Mouse (Mus musculus) liver, embryonic 13.5 days (tissue): ENCODE data around the gene Ace2. TPM values are rescaled to one million over a fixed set of nuclear protein-coding genes. Genes with fewer than 3 reads are reported as not detected.

Experiments used
- ATAC-seq: fragments of 200-750 bp; cut with Nextera tagmentation; 2 replicates; pipeline ENCODE4 v1.8.0; 2017; ENCODE audit warnings: low read depth, mild to moderate bottlenecking, moderate number of reproducible peaks, moderate library complexity
- DNase-seq: peaks from one replicate; pipeline ENCODE4 v3.0.0; 2022
- H3K27ac ChIP-seq: fragments of 300-500 bp; sonication (generic); 2 replicates; pipeline ENCODE4 v1.5.1; 2015; ENCODE audit warnings: moderate library complexity, mild to moderate bottlenecking, inconsistent platforms
- H3K27me3 ChIP-seq: fragments of 300-500 bp; sonication (generic); 2 replicates; pipeline ENCODE4 v1.6.1; 2015; ENCODE audit warnings: mild to moderate bottlenecking, inconsistent platforms
- H3K36me3 ChIP-seq: fragments of 300-500 bp; sonication (generic); 2 replicates; pipeline ENCODE4 v1.6.1; 2015; ENCODE audit warnings: mild to moderate bottlenecking, inconsistent platforms
- H3K4me1 ChIP-seq: fragments of 300-500 bp; sonication (generic); replicated peaks from 2 replicates; pipeline ENCODE4 v1.6.1; 2015; ENCODE audit warnings: inconsistent platforms
- H3K4me2 ChIP-seq: fragments of 300-500 bp; sonication (generic); 2 replicates; pipeline ENCODE4 v1.6.1; 2015; ENCODE audit warnings: inconsistent platforms, mild to moderate bottlenecking, moderate library complexity
- H3K4me3 ChIP-seq: fragments of 300-500 bp; sonication (generic); replicated peaks from 2 replicates; pipeline ENCODE4 v1.5.1; 2015; ENCODE audit warnings: mild to moderate bottlenecking, inconsistent platforms
- H3K9ac ChIP-seq: fragments of 300-500 bp; sonication (generic); 2 replicates; pipeline ENCODE4 v1.6.1; 2015; ENCODE audit warnings: mild to moderate bottlenecking, inconsistent platforms
- H3K9me3 ChIP-seq: fragments of 300-500 bp; sonication (generic); replicated peaks from 2 replicates; pipeline ENCODE4 v1.6.1; 2016; ENCODE audit warnings: inconsistent platforms
- WGBS: fragments of 180-500 bp; shearing (Covaris S2); methylation state at CpG from one replicate; pipeline ENCODE4 v1.1.7; 2015; ENCODE audit not compliant: insufficient replicate concordance; 5-methylcytosine and 5-hydroxymethylcytosine counted together
- polyA plus RNA-seq: library from polyadenylated mRNA; unstranded; fragments of >200 nt; fragmentation: Nextera tagmentation; extraction: Ambion mirVana; gene quantifications from 2 replicates; pipeline ENCODE4 v1.2.1, GENCODE M21; 2015

Gene Ace2
- 0.03 TPM in 1 of 2 replicates, not detected in the other for polyA plus RNA-seq

DNA sequence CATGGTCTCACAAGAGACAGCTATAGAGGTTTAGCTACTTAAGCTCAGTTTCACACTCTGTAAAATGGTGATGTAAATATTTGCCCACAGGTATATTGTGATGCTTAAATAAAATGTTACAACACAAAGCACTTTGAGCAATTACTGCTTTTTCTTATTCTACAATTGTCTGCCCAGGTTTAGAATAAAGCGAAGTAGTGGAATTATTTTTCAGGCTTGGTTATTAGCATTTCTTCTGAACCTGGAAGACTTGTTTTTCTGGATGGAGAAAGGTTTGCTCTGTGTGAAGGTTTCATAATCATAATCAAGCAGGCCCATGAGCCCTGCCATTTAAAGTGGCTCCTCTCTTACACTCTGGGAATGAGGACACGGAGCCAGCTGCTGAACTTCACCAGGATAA, at the start of gene Ace2:
TSS of gene Ace2 (plus strand) at position 301 of the 400 bp plus-strand sequence.
- no peaks in the 10 kb centered on the region for H3K36me3 ChIP-seq
- no peak for DNase-seq
- peaks cover 8% of the 10 kb centered on the region; the same call in 1 of the 2 replicates for H3K27me3 ChIP-seq
- H3K4me1 ChIP-seq, result no peaks in the 10 kb centered on the region
- H3K4me2 ChIP-seq, result no peak within 1 kb of the TSS
- 76% methylated on average over 2 of the region's 2 CpGs for WGBS
- no peak for ATAC-seq
- H3K4me3 ChIP-seq, result no peak within 1 kb of the TSS
- no peak within 1 kb of the TSS for H3K27ac ChIP-seq
- H3K9me3 ChIP-seq, result no peaks in the 10 kb centered on the region
- H3K9ac ChIP-seq, result no peak within 1 kb of the TSS

DNA sequence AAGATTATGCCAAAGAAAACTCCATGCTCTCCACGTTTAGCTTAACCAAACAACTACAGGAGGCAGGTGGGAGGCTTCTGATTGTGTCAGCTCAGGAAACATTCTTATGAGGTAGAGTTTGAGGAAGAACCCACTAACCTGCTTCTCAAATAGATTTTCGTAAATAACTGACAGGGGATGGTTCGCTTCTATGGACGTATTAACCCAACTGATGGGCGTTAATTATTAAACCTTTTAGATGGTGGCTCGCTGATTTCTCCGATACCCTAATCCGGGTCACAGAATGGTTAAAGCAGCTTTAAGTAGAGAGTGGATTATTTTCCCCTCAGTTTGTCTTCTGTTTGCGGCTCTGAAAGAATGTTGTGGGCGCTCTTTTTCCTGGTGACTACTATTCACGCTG, 49.2 kb upstream of the Ace2 start:
- H3K9ac ChIP-seq, result no peak overlapping the region
- H3K4me2 ChIP-seq, result no peak overlapping the region
- no peaks in the 10 kb centered on the region for H3K9me3 ChIP-seq
- H3K36me3 ChIP-seq, result no peaks in the 10 kb centered on the region
- H3K27me3 ChIP-seq, result no peaks in the 10 kb centered on the region
- no peak overlapping the region for H3K4me3 ChIP-seq
- peaks cover 45% of the 10 kb centered on the region for H3K4me1 ChIP-seq
- no peak for ATAC-seq
- DNase-seq, result no peak
- 80% methylated on average over 11 of the region's 11 CpGs for WGBS
- no peak overlapping the region for H3K27ac ChIP-seq

DNA sequence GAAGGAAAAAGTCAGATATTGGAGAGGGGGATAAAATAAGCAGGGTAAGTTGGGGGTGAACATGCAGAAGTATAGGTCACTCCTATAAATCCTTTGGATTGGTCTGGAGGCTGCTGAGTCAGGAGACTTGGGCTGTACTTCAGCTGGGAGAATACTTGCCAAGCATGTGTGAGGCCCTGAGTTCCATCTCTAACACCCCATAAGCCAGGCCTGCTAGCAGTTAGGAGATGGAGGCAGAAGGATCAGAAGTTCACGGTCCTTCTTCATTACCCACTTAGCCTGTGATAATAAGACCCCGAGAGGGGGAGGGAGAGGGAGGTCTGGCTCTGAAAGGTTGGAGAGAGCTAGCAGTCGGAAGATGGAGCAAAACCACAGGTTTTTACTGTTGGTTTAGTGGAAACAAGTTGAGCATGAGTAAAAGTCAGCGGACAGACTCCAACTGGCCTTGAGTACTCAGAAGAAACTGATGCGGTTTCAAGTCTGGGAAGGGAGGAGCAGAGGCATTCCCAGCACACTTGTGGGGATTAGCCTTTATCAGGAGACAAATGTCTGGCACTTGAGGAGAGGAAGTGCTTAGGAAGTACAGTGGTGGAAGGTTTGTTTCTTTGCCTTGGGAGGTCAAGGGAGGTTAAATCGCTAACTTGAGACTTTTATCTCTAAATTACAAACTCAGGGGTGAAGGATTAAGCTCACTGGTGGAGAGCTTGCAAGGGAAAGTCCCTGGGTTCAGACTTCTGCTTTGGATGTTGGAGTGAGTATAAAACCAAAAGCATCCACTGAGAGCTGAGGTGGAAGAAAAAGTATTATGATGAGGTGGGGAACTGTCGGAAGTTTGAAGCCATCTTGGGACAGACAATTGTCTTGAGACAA, 46.6 kb upstream of the Ace2 start:
- Histone ChIP-seq H3K36me3 (no peaks in the 10 kb centered on the region), H3K4me3 (no peak overlapping the region), H3K9me3 (no peaks in the 10 kb centered on the region), H3K27ac (peak overlapping the region; percentile 43), H3K4me1 (peaks cover 43% of the 10 kb centered on the region), H3K27me3 (no peaks in the 10 kb centered on the region), H3K9ac (no peak overlapping the region), H3K4me2 (no peak overlapping the region)
- ATAC-seq (peak; percentile 9; the same call in 1 of the 2 replicates), DNase-seq (no peak)
- WGBS, result 32% methylated on average over 7 of the region's 7 CpGs

DNA sequence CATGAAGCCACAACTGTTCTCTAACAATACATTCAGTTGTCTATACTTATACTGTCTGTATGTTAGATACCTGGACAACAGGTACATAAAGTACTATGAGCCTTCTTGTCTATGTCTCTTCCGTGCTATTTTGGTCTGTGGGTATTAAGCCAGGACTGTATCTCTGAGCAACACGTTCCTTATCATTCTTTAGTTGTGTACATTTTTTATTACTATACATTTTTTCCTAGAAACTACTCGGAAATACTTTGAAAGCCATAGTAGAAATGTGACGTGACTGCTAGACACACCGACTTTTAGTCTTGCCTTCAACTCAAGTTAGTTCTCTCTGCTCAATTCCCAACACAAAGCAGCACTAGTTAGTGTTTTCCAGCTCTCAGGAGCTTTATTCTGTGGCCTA, 45.7 kb upstream of the Ace2 start:
- peak; percentile 74 for ATAC-seq
- H3K4me3 ChIP-seq, result no peak overlapping the region
- no peaks in the 10 kb centered on the region for H3K36me3 ChIP-seq
- H3K27me3 ChIP-seq, result no peaks in the 10 kb centered on the region
- peak overlapping the region; percentile 19; the same call in 1 of the 2 replicates for H3K4me2 ChIP-seq
- H3K27ac ChIP-seq, result peak overlapping the region; percentile 64
- peaks cover 40% of the 10 kb centered on the region for H3K4me1 ChIP-seq
- no peaks in the 10 kb centered on the region for H3K9me3 ChIP-seq
- no peak for DNase-seq
- H3K9ac ChIP-seq, result no peak overlapping the region
- WGBS, result 30% methylated on average over 5 of the region's 5 CpGs

DNA sequence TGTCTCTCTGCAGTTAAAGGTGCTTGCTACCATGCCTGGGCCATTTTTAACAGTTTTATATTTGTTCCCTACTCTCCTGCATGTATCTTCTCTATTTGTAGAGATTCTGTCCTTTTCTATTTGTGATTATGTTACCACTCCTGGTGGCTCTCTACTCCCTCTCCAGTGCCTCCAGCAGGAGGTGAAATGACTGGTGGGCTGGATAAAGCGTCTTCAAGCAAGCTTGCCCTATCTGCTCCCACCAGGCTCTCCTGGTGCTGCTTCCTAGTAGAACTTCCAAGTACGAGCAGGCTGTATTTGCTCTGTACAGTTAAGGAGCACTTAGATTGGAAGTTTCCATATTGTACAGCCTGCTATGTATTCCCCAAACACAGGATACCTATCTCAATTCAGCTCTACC, 43.3 kb upstream of the Ace2 start:
- WGBS, result 38% methylated on average over 2 of the region's 2 CpGs
- Histone ChIP-seq H3K9me3 (no peaks in the 10 kb centered on the region), H3K9ac (no peak overlapping the region), H3K4me3 (no peak overlapping the region), H3K36me3 (no peaks in the 10 kb centered on the region), H3K4me2 (no peak overlapping the region), H3K4me1 (peaks cover 33% of the 10 kb centered on the region), H3K27ac (no peak overlapping the region), H3K27me3 (no peaks in the 10 kb centered on the region)
- ATAC-seq, result peak; percentile 83
- no peak for DNase-seq

DNA sequence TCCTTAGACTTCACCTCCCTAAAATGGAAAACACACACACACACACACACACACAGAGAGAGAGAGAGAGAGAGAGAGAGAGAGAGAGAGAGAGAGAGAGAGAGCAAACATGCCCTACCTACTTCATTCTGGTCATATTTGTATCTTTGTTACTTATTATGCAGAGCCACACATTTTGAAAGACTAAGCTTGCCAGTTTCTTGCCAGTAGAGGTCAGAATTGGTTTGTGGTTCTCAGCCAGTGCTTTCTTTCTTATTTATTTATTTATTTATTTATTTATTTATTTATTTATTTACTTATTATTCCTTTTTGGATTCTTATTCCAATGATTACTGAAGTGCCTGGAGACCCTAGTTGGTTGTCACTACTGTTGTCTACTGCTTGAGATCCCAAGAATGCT, 37.6 kb upstream of the Ace2 start:
- no peaks in the 10 kb centered on the region for H3K9me3 ChIP-seq
- H3K4me1 ChIP-seq, result 0 out of 2 replicates have a peak, but pooled peaks cover 3% of the 10 kb centered on the region
- no peaks in the 10 kb centered on the region for H3K27me3 ChIP-seq
- ATAC-seq (no peak), DNase-seq (no peak)
- H3K27ac ChIP-seq, result no peak overlapping the region
- H3K4me3 ChIP-seq, result no peak overlapping the region
- H3K4me2 ChIP-seq, result no peak overlapping the region
- H3K36me3 ChIP-seq, result no peaks in the 10 kb centered on the region
- no peak overlapping the region for H3K9ac ChIP-seq

DNA sequence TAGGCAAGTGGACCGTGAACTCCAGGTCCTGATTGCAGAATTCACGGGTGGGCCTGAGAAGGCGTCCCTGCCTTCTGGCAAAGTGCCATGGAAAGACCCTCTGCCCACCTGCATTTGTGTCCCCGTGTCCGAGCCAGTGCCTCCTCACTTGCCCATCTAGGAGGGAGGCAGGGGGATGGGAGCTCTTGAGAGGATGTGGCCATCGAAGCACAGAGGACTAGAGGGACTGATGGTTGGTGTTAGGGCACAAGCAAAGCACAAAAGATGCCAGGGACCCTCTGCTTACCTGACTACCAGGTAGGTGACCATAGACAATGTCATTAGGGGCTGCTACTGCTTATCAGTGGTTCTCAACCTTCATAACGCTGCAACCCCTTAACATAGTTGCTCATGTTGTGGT, 36.9 kb upstream of the Ace2 start:
- H3K4me2 ChIP-seq, result no peak overlapping the region
- H3K36me3 ChIP-seq, result no peaks in the 10 kb centered on the region
- H3K27me3 ChIP-seq, result no peaks in the 10 kb centered on the region
- 0 out of 2 replicates have a peak, but pooled peaks cover 3% of the 10 kb centered on the region for H3K4me1 ChIP-seq
- H3K9ac ChIP-seq, result no peak overlapping the region
- no peak for DNase-seq
- H3K27ac ChIP-seq, result no peak overlapping the region
- no peak overlapping the region for H3K4me3 ChIP-seq
- no peaks in the 10 kb centered on the region for H3K9me3 ChIP-seq
- WGBS, result 67% methylated on average over 7 of the region's 7 CpGs
- no peak for ATAC-seq

DNA sequence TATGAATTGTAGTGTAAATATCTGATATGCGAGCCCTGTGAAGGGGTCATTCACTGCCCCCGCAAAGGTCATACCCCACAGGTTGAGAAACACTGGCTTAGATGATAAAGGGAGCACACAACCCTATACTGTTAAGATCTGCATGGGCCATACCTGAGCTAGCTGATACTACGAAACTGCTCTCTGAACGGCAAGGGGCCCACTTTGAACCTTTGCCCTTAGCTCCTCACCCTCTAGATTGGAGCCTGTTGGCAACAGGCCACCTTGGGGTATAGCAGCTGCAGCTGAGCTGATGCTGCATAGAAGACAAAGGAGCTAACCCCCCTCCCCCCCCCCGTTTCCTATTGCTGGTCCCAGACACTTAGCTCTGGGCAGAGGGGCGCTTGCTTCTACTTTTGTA, 36.5 kb upstream of the Ace2 start:
- WGBS, result 55% methylated on average over 6 of the region's 6 CpGs
- ATAC-seq, result no peak
- DNase-seq, result no peak

DNA sequence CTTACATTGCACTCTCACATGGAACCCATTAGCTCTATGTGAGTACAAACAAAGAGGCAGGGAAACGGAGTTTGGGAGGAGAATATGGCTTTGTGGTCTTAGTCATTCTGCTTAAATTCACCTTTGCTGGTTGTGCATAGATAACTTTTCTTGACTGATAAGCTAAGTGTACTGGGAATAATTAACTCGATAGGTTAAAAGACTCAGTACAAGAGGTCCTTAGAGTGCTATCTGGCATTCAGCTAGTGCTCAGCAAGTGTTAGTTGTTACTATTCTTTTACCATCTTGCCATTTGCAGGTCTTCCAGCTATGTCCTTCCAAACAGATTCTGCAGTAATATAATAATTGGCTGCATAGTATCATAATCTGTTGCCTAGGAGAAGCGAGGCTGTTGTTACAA, 28.0 kb upstream of the Ace2 start:
- H3K4me1 ChIP-seq, result no peaks in the 10 kb centered on the region
- ATAC-seq (no peak), DNase-seq (no peak)
- 0 out of 2 replicates have a peak, but pooled peaks cover 4% of the 10 kb centered on the region for H3K27me3 ChIP-seq
- no peak overlapping the region for H3K4me3 ChIP-seq
- 46% methylated on average over 3 of the region's 3 CpGs for WGBS
- H3K9ac ChIP-seq, result no peak overlapping the region
- H3K27ac ChIP-seq, result no peak overlapping the region
- no peaks in the 10 kb centered on the region for H3K36me3 ChIP-seq
- H3K4me2 ChIP-seq, result no peak overlapping the region
- H3K9me3 ChIP-seq, result no peaks in the 10 kb centered on the region

More for the DNA sequence above, 36.5 kb upstream of the Ace2 start:
- Histone ChIP-seq H3K4me1 (0 out of 2 replicates have a peak, but pooled peaks cover 3% of the 10 kb centered on the region), H3K36me3 (no peaks in the 10 kb centered on the region), H3K27me3 (no peaks in the 10 kb centered on the region), H3K9me3 (no peaks in the 10 kb centered on the region), H3K9ac (no peak overlapping the region), H3K4me3 (no peak overlapping the region), H3K27ac (no peak overlapping the region), H3K4me2 (no peak overlapping the region)

DNA sequence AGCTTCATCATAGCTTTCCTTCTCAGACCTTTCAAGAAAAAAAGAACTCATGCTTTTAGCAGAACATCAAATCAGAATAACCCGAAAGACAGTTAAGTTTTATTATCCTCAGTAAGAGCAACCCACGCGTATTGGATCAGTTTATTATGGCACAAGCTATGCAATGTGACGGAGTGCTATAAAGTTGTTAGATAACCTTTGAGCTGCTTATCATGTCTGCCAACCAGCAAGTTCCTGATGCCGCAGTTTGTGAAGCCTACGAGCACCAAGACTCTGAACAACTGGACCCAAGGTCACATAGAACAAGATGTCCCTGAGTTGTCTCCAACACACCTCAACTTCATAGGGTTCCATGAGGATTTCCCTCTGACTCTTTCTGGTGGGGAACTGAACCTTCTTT, 25.4 kb upstream of the Ace2 start:
- Histone ChIP-seq H3K4me3 (no peak overlapping the region), H3K9me3 (no peaks in the 10 kb centered on the region), H3K9ac (no peak overlapping the region), H3K27ac (no peak overlapping the region), H3K36me3 (no peaks in the 10 kb centered on the region), H3K27me3 (0 out of 2 replicates have a peak, but pooled peaks cover 4% of the 10 kb centered on the region), H3K4me2 (no peak overlapping the region), H3K4me1 (no peaks in the 10 kb centered on the region)
- WGBS, result 72% methylated on average over 6 of the region's 6 CpGs
- DNase-seq (no peak), ATAC-seq (no peak)

DNA sequence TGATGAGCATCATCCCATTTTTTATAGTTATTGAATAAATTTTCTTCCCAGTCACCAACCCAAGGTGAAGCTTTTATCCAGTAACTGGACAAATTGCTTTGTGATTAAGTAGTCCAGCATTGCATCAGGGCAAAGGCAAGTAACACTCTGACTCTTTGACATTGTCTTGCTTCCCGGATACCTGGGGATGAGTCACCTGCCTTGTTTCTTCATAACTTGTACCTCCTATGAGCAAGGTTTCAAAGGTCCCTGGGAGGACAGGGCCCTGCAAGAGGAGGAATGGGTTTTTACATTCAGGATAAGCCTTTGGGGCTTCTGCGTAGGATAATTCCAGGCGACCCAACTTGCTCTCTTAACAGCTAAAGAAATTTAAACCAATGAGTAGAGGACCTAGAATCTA, 15.2 kb upstream of the Ace2 start:
- no peak overlapping the region for H3K27ac ChIP-seq
- no peak overlapping the region for H3K9ac ChIP-seq
- H3K36me3 ChIP-seq, result no peaks in the 10 kb centered on the region
- no peak overlapping the region for H3K4me3 ChIP-seq
- WGBS, result 78% methylated on average over 3 of the region's 3 CpGs
- no peaks in the 10 kb centered on the region for H3K4me1 ChIP-seq
- no peak for ATAC-seq
- H3K4me2 ChIP-seq, result no peak overlapping the region
- no peak for DNase-seq
- H3K27me3 ChIP-seq, result 0 out of 2 replicates have a peak, but pooled peaks cover 6% of the 10 kb centered on the region
- H3K9me3 ChIP-seq, result no peaks in the 10 kb centered on the region

DNA sequence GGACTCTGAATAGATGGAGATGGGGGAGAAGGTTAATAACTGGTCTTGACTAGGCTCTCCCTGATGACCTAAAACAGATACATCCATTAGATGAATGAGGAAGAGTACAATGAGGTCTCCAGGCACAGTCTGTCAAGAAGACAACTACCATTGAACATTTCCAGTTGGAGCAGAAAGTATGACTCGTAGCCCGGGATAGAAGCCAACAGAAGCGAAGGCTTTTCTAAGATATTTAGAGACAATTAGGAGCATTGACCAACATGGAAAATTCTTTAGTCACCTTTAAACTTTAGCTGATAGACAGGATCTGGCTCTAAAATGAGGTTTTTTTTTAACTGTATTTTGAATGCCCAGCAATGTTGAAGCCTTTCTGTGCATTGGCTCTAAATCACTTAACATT, 5.6 kb upstream of the Ace2 start:
- DNase-seq (no peak), ATAC-seq (no peak)
- Histone ChIP-seq H3K9me3 (no peaks in the 10 kb centered on the region), H3K9ac (no peak overlapping the region), H3K4me2 (no peak overlapping the region), H3K27me3 (peaks cover 10% of the 10 kb centered on the region), H3K4me1 (no peaks in the 10 kb centered on the region), H3K36me3 (no peaks in the 10 kb centered on the region), H3K27ac (no peak overlapping the region), H3K4me3 (no peak overlapping the region)
- 84% methylated on average over 3 of the region's 3 CpGs for WGBS
